Mouse (Mus musculus) embryonic facial prominence, embryonic 14.5 days (tissue): ENCODE measurements around the gene Sbf2. TPM values are rescaled to one million over a fixed set of nuclear protein-coding genes. Genes with fewer than 3 reads are reported as not detected.
"Not testable (repeated sequence)": the region's sequence is repeated elsewhere in the genome, so short reads cannot be mapped to it uniquely, and the experiment has no call there.

Source experiments
- ATAC-seq: fragments of 200-750 bp; cut with Nextera tagmentation; 2 replicates; pipeline ENCODE4 v1.8.0; 2017; ENCODE audit warnings: low read depth, moderate number of reproducible peaks, moderate TSS enrichment
- DNase-seq: peaks from one replicate; pipeline ENCODE4 v3.0.0-alpha.2; 2015; ENCODE audit warnings: low spot score
- H3K27ac ChIP-seq: fragments of 300-500 bp; sonication (generic); replicated peaks from 2 replicates; pipeline ENCODE4 v1.5.1; 2014; ENCODE audit warnings: low read depth, mild to moderate bottlenecking, low read length, moderate library complexity
- H3K27me3 ChIP-seq: fragments of 300-500 bp; sonication (generic); replicated peaks from 2 replicates; pipeline ENCODE4 v1.6.1; 2014; ENCODE audit warnings: low read length; ENCODE audit not compliant: control insufficient read depth, insufficient read depth
- H3K36me3 ChIP-seq: fragments of 300-500 bp; sonication (generic); 2 replicates; pipeline ENCODE4 v1.6.1; 2014; ENCODE audit warnings: low read length, mixed read lengths; ENCODE audit not compliant: control insufficient read depth, insufficient read depth
- H3K4me1 ChIP-seq: fragments of 300-500 bp; sonication (generic); 2 replicates; pipeline ENCODE4 v1.6.1; 2014; ENCODE audit warnings: antibody characterized with exemption, low read length; ENCODE audit not compliant: control insufficient read depth, insufficient read depth
- H3K4me2 ChIP-seq: fragments of 300-500 bp; sonication (generic); 2 replicates; pipeline ENCODE4 v1.6.1; 2014; ENCODE audit warnings: low read depth, mild to moderate bottlenecking, low read length, moderate library complexity, mixed read lengths
- H3K4me3 ChIP-seq: fragments of 300-500 bp; sonication (generic); 2 replicates; pipeline ENCODE4 v1.5.1; 2014; ENCODE audit warnings: low read depth, mild to moderate bottlenecking, low read length
- H3K9ac ChIP-seq: fragments of 300-500 bp; sonication (generic); 2 replicates; pipeline ENCODE4 v1.6.1; 2014; ENCODE audit warnings: low read depth, mild to moderate bottlenecking, low read length, moderate library complexity, mixed read lengths
- H3K9me3 ChIP-seq: fragments of 300-500 bp; sonication (generic); 2 replicates; pipeline ENCODE4 v1.6.1; 2016; ENCODE audit warnings: low read length; ENCODE audit not compliant: control insufficient read depth
- whole genome bisulfite sequencing: fragments of 180-500 bp; shearing (Covaris S2); extraction: QIAGEN DNeasy Blood & Tissue Kit; methylation state at CpG from one replicate; pipeline ENCODE4 v1.1.7; 2014; 5-methylcytosine and 5-hydroxymethylcytosine counted together
- polyA plus RNA-seq: library from polyadenylated mRNA; unstranded; fragments of >200 nt; fragmentation: Nextera tagmentation; extraction: Ambion mirVana; gene quantifications from 2 replicates; pipeline ENCODE4 v1.2.1, GENCODE M21; 2014

Gene Sbf2
- polyA plus RNA-seq, 1 experiment from 2014 or later, result 24.8 TPM

DNA sequence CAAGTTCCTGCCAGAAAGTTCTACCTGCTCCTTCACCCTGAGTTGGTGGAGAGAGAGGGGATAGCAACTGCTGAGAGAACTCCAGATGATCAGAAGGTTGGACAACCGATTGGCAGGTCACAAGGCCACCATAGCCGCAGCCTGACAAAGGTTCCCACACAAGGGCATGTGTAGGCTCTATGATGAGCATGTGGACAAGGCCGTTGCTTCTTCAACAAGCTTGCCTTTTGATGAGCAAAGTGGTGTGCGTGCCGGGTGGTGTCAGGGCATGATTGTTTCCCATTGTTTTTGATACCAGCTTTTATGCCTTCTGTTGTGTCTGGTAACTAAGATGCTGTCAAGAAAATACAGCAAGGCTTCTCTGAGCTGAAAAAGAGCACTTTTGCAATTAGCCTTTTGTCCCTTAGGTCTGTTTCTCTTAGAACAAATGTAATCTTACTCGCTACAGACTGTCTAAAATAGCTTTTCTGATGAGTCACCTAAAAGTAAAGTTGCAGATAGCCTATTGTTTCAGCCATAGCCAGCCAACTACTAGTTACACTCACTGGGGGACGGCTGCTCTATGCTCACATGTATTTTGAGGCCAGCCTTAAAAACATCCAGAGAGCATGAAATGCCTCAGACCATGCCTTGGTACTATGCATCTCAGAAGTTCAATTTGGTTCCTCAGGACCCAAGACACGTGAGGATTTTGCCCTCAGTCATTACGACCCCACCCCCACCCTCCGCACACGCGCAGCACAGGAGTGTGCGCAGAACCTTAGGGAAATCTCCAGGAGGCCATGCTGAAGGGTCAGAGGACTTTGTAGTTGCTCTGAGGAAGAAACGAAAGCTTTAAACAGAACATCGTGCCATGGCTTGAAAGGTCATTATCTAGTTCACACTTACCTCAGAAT is 33.1 kb upstream of the Sbf2 start:
- Histone ChIP-seq H3K9ac (no peak overlapping the region), H3K36me3 (no peaks in the 10 kb centered on the region), H3K9me3 (no peaks in the 10 kb centered on the region), H3K4me1 (no peaks in the 10 kb centered on the region), H3K4me3 (no peak overlapping the region), H3K27me3 (no peaks in the 10 kb centered on the region), H3K27ac (no peak overlapping the region), H3K4me2 (no peak overlapping the region)
- 79% methylated on average over 15 of the region's 15 CpGs for WGBS
- no peak for DNase-seq
- ATAC-seq, result no peak

DNA sequence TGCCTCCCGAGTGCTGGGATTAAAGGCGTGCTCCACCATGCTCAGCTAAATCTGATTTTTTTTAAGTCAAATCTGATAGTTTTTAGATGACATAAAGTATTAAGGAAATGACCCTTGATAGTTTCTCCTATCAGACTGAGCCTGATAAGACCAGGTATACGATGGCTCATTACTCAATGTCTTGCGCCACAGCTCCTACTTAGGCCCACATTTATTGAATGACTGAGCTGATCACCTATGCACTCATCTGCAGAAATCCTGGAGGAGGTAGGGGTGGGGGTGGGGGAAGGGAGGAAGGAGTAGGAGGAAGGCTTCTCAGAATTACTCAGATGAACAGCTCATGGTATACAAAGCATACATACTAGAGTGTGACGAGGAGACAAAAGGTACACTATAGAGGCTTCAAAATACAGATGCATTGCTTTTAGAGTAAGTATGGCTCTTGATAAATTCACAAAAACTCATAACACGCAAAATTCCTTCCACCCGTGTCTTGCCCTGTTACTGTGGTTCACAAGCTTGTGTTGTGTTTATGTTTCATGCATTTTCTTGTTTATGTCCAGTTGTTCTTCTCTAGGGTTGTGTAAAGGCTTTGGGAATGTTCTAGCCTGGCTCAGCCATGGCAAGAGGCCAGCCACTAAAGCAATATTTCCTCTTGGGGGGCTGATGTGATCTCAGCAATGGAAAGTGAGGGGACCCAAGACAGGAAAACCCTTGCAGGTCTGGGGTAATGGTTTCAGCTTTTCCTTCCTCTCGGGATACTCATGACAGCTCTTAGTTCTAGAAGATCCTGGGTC is 32.1 kb upstream of the Sbf2 start:
- 87% methylated on average over 8 of the region's 8 CpGs for WGBS
- ATAC-seq (no peak), DNase-seq (no peak)
- H3K4me2 ChIP-seq, result no peak overlapping the region
- H3K4me3 ChIP-seq, result no peak overlapping the region
- no peak overlapping the region for H3K9ac ChIP-seq
- no peaks in the 10 kb centered on the region for H3K9me3 ChIP-seq
- H3K27me3 ChIP-seq, result no peaks in the 10 kb centered on the region
- H3K27ac ChIP-seq, result no peak overlapping the region
- no peaks in the 10 kb centered on the region for H3K36me3 ChIP-seq
- no peaks in the 10 kb centered on the region for H3K4me1 ChIP-seq

- WGBS, result 82% methylated on average over 6 of the region's 6 CpGs
- H3K4me3 ChIP-seq, result no peak overlapping the region
- no peak overlapping the region for H3K9ac ChIP-seq
- H3K36me3 ChIP-seq, result no peaks in the 10 kb centered on the region
- H3K4me1 ChIP-seq, result no peaks in the 10 kb centered on the region
- H3K9me3 ChIP-seq, result no peaks in the 10 kb centered on the region
- no peak for DNase-seq
- H3K27ac ChIP-seq, result no peak overlapping the region
- no peak for ATAC-seq
- H3K4me2 ChIP-seq, result no peak overlapping the region
- H3K27me3 ChIP-seq, result no peaks in the 10 kb centered on the region
Measured at GRCm38 (mm10) chr7:110645859-110646258, 31.1 kb upstream of the Sbf2 start.

GRCm38 (mm10) chr7:110645311-110645710 is 30.6 kb upstream of the Sbf2 start:
- no peak overlapping the region for H3K4me2 ChIP-seq
- no peaks in the 10 kb centered on the region for H3K36me3 ChIP-seq
- no peaks in the 10 kb centered on the region for H3K9me3 ChIP-seq
- no peak overlapping the region for H3K27ac ChIP-seq
- no peaks in the 10 kb centered on the region for H3K4me1 ChIP-seq
- peak; percentile 65; the same call in 1 of the 2 replicates for ATAC-seq
- H3K9ac ChIP-seq, result no peak overlapping the region
- 77% methylated on average over 5 of the region's 5 CpGs for WGBS
- DNase-seq, result peak; percentile 79
- H3K27me3 ChIP-seq, result no peaks in the 10 kb centered on the region
- no peak overlapping the region for H3K4me3 ChIP-seq

DNA sequence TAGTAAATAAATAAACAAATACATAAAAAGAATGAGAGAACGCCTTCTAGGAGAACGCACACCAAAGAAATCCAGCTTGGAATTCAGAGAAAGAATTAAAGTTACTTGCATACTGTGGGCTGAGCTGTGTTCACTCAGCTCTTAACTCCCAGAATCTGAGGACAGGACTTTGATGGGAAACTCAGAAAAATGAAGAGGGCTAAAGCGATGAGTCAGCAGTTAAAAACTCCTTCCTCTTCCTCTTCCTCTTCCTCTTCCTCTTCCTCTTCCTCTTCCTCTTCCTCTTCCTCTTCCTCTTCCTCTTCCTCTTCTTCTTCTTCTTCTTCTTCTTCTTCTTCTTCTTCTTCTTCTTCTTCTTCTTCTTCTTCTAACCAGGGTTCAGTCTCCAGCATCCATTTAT is 25.2 kb upstream of the Sbf2 start:
- WGBS, result 90% methylated on average over 3 of the region's 3 CpGs
- ATAC-seq, result not testable (repeated sequence)

GRCm38 (mm10) chr7:110639291-110639915 is 24.7 kb upstream of the Sbf2 start:
- H3K27me3 ChIP-seq, result no peaks in the 10 kb centered on the region
- H3K36me3 ChIP-seq, result no peaks in the 10 kb centered on the region
- ATAC-seq (no peak), DNase-seq (no peak)
- no peak overlapping the region for H3K4me3 ChIP-seq
- no peak overlapping the region for H3K27ac ChIP-seq
- H3K4me2 ChIP-seq, result no peak overlapping the region
- no peaks in the 10 kb centered on the region for H3K9me3 ChIP-seq
- no peaks in the 10 kb centered on the region for H3K4me1 ChIP-seq
- WGBS, result 77% methylated on average over 11 of the region's 11 CpGs
- H3K9ac ChIP-seq, result no peak overlapping the region

More for the DNA sequence above, 25.2 kb upstream of the Sbf2 start:
- not testable (repeated sequence) for H3K4me3 ChIP-seq, H3K27me3 ChIP-seq, DNase-seq, H3K27ac ChIP-seq, H3K9me3 ChIP-seq, H3K4me1 ChIP-seq, H3K9ac ChIP-seq, H3K36me3 ChIP-seq, H3K4me2 ChIP-seq

- ATAC-seq (0 out of 2 replicates have a peak, but pooled peaks have one; percentile 15), DNase-seq (no peak)
- Histone ChIP-seq H3K36me3 (no peaks in the 10 kb centered on the region), H3K4me2 (no peak overlapping the region), H3K27me3 (no peaks in the 10 kb centered on the region), H3K27ac (no peak overlapping the region), H3K4me1 (no peaks in the 10 kb centered on the region), H3K4me3 (no peak overlapping the region), H3K9ac (no peak overlapping the region), H3K9me3 (no peaks in the 10 kb centered on the region)
- 45% methylated on average over 17 of the region's 17 CpGs for WGBS
Measured at GRCm38 (mm10) chr7:110638305-110639110, 23.8 kb upstream of the Sbf2 start.

DNA sequence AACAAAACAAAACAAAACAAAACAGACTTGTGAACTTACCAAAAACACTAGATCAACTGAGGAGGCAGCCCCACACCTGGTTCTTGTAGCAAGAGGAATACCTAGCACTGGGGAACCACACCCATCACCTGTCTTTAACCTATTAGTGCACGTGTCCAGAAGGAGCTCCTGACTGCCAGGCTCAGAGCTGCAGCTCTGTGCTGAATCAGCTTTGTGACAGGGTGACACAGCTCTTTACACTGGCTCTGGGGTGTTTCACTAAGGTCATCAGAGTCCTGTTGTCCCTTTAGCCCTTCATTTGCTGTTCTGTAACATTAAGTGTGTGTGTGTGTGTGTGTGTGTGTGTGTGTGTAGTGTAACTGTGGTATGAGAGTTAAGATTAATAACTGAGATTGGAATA is 21.8 kb upstream of the Sbf2 start:
- Histone ChIP-seq H3K4me1 (no peaks in the 10 kb centered on the region), H3K27ac (no peak overlapping the region), H3K4me2 (no peak overlapping the region), H3K9me3 (no peaks in the 10 kb centered on the region), H3K36me3 (no peaks in the 10 kb centered on the region), H3K4me3 (no peak overlapping the region), H3K9ac (no peak overlapping the region), H3K27me3 (peaks cover 2% of the 10 kb centered on the region; the same call in 1 of the 2 replicates)
- no peak for DNase-seq
- WGBS, result 27% methylated on average over 1 of the region's 1 CpGs
- no peak for ATAC-seq
